In the genomic region with DNA sequence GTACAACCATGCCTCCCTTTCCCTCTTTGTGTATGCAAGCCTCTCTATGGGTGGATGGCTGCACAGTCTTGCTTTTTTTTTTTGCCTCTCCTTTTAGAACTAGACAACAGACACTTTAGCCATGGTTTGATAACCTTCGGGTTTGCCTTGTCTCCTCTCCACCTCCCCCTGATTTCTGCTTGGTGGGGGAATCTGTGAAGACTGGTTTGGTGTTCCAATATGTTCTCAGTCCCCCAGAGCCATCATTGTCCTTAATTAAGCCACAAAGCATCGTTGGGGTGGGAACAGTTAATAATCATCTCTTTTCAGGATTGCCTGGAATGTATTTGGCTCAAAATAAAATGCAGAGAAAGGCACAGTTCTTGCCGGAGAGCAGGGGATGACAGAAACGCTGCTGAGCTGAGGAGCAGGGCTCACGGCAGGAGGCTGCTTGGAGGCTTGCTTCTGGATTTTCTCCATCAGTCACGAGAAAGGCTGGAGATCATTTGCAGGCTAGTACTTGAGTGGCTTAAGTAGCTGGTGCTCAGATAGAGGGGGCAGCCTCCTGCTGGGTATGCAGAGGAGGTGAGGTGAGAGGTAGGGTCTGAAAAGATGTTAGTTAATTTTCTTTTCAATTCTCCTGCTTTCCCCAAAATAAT, we compare ENCODE assay signal across 11 mouse cellular contexts.
DNase-seq lines count a peak whose midpoint lies in the region; ATAC-seq and TF ChIP-seq lines count a peak whose summit lies in the region.
"Had no signal": no experiment of that assay in that cellular context is flagged by ENCODE, and none has a peak within 500 bp of the region (broad histone marks: within the 10 kb centered on the region; RNA-seq: fewer than 3 reads in every experiment).

No protein-coding gene starts in this region.

- no peaks in the 10 kb centered on the region for H3K9me3 ChIP-seq in forebrain, embryonic 13.5 days (replicated peaks)
- no peaks in the 10 kb centered on the region for H3K9me3 ChIP-seq in forebrain, embryonic 15.5 days
- H3K9me3 ChIP-seq in limb, embryonic 13.5 days, result no peaks in the 10 kb centered on the region
- H3K9me3 ChIP-seq in limb, embryonic 10.5 days (replicated peaks), result no peaks in the 10 kb centered on the region
- no peaks in the 10 kb centered on the region for H3K9me3 ChIP-seq in forebrain, postnatal 0 days (ENCODE audit: low read length)
- no peaks in the 10 kb centered on the region for H3K9me3 ChIP-seq in midbrain, postnatal 0 days (ENCODE audit: low read length)
- H3K9me3 ChIP-seq: liver, embryonic 15.5 days had no signal

- under 1% methylated on average over 6 of the region's 6 CpGs for WGBS in forebrain, embryonic 13.5 days
- WGBS in forebrain, embryonic 15.5 days, result under 1% methylated on average over 6 of the region's 6 CpGs
- 5% methylated on average over 6 of the region's 6 CpGs for WGBS in limb, embryonic 13.5 days
- WGBS in limb, embryonic 10.5 days, result 13% methylated on average over 6 of the region's 6 CpGs
- 1% methylated on average over 6 of the region's 6 CpGs for WGBS in forebrain, postnatal 0 days
- WGBS in midbrain, postnatal 0 days, result 2% methylated on average over 6 of the region's 6 CpGs

- peaks cover 38% of the 10 kb centered on the region for H3K4me1 ChIP-seq in forebrain, embryonic 13.5 days
- H3K4me1 ChIP-seq in forebrain, embryonic 15.5 days, result peaks cover 35% of the 10 kb centered on the region
- peaks cover 32% of the 10 kb centered on the region for H3K4me1 ChIP-seq in limb, embryonic 13.5 days
- peaks cover 36% of the 10 kb centered on the region for H3K4me1 ChIP-seq in limb, embryonic 10.5 days
- H3K4me1 ChIP-seq in forebrain, postnatal 0 days (ENCODE audit: insufficient read depth), result peaks cover 14% of the 10 kb centered on the region; the same call in 1 of the 2 replicates
- peaks cover 10% of the 10 kb centered on the region; the same call in 1 of the 2 replicates for H3K4me1 ChIP-seq in midbrain, postnatal 0 days (ENCODE audit: insufficient read depth, low read length)
- H3K4me1 ChIP-seq: liver, embryonic 15.5 days had no signal

- H3K4me2 ChIP-seq in forebrain, embryonic 13.5 days, result peak overlapping the region; percentile 34
- H3K4me2 ChIP-seq in forebrain, embryonic 15.5 days (replicated peaks), result no peak overlapping the region; the same call in 1 of the 2 replicates
- H3K4me2 ChIP-seq in limb, embryonic 13.5 days (replicated peaks), result peak overlapping the region; percentile 11; the same call in 1 of the 2 replicates
- peak overlapping the region; percentile 18; the same call in 1 of the 2 replicates for H3K4me2 ChIP-seq in forebrain, postnatal 0 days (ENCODE audit: low read depth)
- H3K4me2 ChIP-seq in midbrain, postnatal 0 days (ENCODE audit: low read depth, low read length, poor library complexity, severe bottlenecking), result no peak overlapping the region
- H3K4me2 ChIP-seq: liver, embryonic 15.5 days had no signal

- DNase-seq in limb, embryonic 10.5 days (ENCODE audit: low spot score), result no peak
- peak; percentile 34 for DNase-seq in forebrain, postnatal 0 days
- DNase-seq in midbrain, postnatal 0 days (ENCODE audit: low spot score), result peak; percentile 51
- DNase-seq in urinary bladder, postnatal 36 days (ENCODE audit: low spot score in 2 of 2), result no peak
- no peak for DNase-seq in layer of hippocampus, postnatal 10 days (ENCODE audit: low spot score in 2 of 2)
- DNase-seq: kidney, adult 11 months had no signal

- H3K27ac ChIP-seq in forebrain, embryonic 13.5 days, result peak overlapping the region; percentile 35; the same call in 1 of the 2 replicates
- no peak overlapping the region for H3K27ac ChIP-seq in forebrain, embryonic 15.5 days (replicated peaks)
- no peak overlapping the region for H3K27ac ChIP-seq in limb, embryonic 13.5 days
- no peak overlapping the region for H3K27ac ChIP-seq in limb, embryonic 10.5 days
- no peak overlapping the region for H3K27ac ChIP-seq in forebrain, postnatal 0 days (ENCODE audit: low read depth, low read length)
- peak overlapping the region; percentile 21 for H3K27ac ChIP-seq in midbrain, postnatal 0 days (ENCODE audit: low read depth, low read length)
- H3K27ac ChIP-seq: left cerebral cortex, adult 2 months; liver, embryonic 15.5 days had no signal

- no peak overlapping the region for H3K4me3 ChIP-seq in forebrain, embryonic 13.5 days
- no peak overlapping the region for H3K4me3 ChIP-seq in forebrain, embryonic 15.5 days
- no peak overlapping the region for H3K4me3 ChIP-seq in limb, embryonic 13.5 days
- H3K4me3 ChIP-seq in limb, embryonic 10.5 days, result no peak overlapping the region
- H3K4me3 ChIP-seq in forebrain, postnatal 0 days (ENCODE audit: low read depth, low read length), result peak overlapping the region; percentile 5; the same call in 1 of the 2 replicates
- no peak overlapping the region for H3K4me3 ChIP-seq in midbrain, postnatal 0 days (ENCODE audit: low read depth, low read length)
- H3K4me3 ChIP-seq: left cerebral cortex, adult 2 months; liver, embryonic 15.5 days had no signal

- H3K9ac ChIP-seq in forebrain, embryonic 13.5 days, result peak overlapping the region; percentile 16; the same call in 1 of the 2 replicates
- no peak overlapping the region for H3K9ac ChIP-seq in forebrain, embryonic 15.5 days (replicated peaks)
- no peak overlapping the region for H3K9ac ChIP-seq in limb, embryonic 13.5 days
- H3K9ac ChIP-seq in forebrain, postnatal 0 days, result peak overlapping the region; percentile 31; the same call in 1 of the 2 replicates
- H3K9ac ChIP-seq in midbrain, postnatal 0 days (replicated peaks; ENCODE audit: low read length, poor library complexity, severe bottlenecking), result no peak overlapping the region
- H3K9ac ChIP-seq: liver, embryonic 15.5 days had no signal

- no peaks in the 10 kb centered on the region for H3K36me3 ChIP-seq in forebrain, embryonic 13.5 days (ENCODE audit: poor library complexity, severe bottlenecking)
- H3K36me3 ChIP-seq in forebrain, embryonic 15.5 days, result no peaks in the 10 kb centered on the region
- no peaks in the 10 kb centered on the region for H3K36me3 ChIP-seq in limb, embryonic 13.5 days
- H3K36me3 ChIP-seq in limb, embryonic 10.5 days, result no peaks in the 10 kb centered on the region
- H3K36me3 ChIP-seq in forebrain, postnatal 0 days (ENCODE audit: insufficient read depth), result no peaks in the 10 kb centered on the region
- no peaks in the 10 kb centered on the region for H3K36me3 ChIP-seq in midbrain, postnatal 0 days (ENCODE audit: insufficient read depth, low read length)
- H3K36me3 ChIP-seq: liver, embryonic 15.5 days had no signal

- H3K27me3 ChIP-seq in forebrain, embryonic 13.5 days, result no peaks in the 10 kb centered on the region
- H3K27me3 ChIP-seq in forebrain, embryonic 15.5 days, result no peaks in the 10 kb centered on the region
- peaks cover 49% of the 10 kb centered on the region for H3K27me3 ChIP-seq in limb, embryonic 13.5 days
- peaks cover 47% of the 10 kb centered on the region for H3K27me3 ChIP-seq in limb, embryonic 10.5 days (ENCODE audit: low read depth, poor library complexity, severe bottlenecking)
- H3K27me3 ChIP-seq in forebrain, postnatal 0 days (ENCODE audit: insufficient read depth, low read length), result no peaks in the 10 kb centered on the region
- H3K27me3 ChIP-seq in midbrain, postnatal 0 days (ENCODE audit: insufficient read depth, low read length), result no peaks in the 10 kb centered on the region
- H3K27me3 ChIP-seq: liver, embryonic 15.5 days had no signal

- no peak for TF ChIP-seq CTCF in forebrain, postnatal 0 days (IDR thresholded peaks at IDR 0.05; ENCODE audit: low read depth)
- no peak for TF ChIP-seq CTCF in midbrain, postnatal 0 days (IDR thresholded peaks at IDR 0.05)

- ATAC-seq in forebrain, embryonic 13.5 days, result no peak
- no peak for ATAC-seq in forebrain, embryonic 15.5 days (replicated peaks)
- ATAC-seq in limb, embryonic 13.5 days (ENCODE audit: low FRiP score, low read depth), result no peak
- no peak for ATAC-seq in forebrain, postnatal 0 days
- no peak for ATAC-seq in midbrain, postnatal 0 days (ENCODE audit: low FRiP score)

Comparison
In these comparisons a context has a peak if more than half of its experiments do, and no peak if none do; other contexts are left out.
1. H3K27ac ChIP-seq: peak in forebrain, embryonic 13.5 days (single experiment) and midbrain, postnatal 0 days (single experiment); none in forebrain, embryonic 15.5 days (single experiment), limb, embryonic 13.5 days (single experiment), limb, embryonic 10.5 days (single experiment) and forebrain, postnatal 0 days (single experiment).
2. H3K4me2 ChIP-seq: peak in forebrain, embryonic 13.5 days (single experiment), limb, embryonic 13.5 days (single experiment) and forebrain, postnatal 0 days (single experiment); none in forebrain, embryonic 15.5 days (single experiment) and midbrain, postnatal 0 days (single experiment).
3. H3K9ac ChIP-seq: peak in forebrain, embryonic 13.5 days (single experiment) and forebrain, postnatal 0 days (single experiment); none in forebrain, embryonic 15.5 days (single experiment), limb, embryonic 13.5 days (single experiment) and midbrain, postnatal 0 days (single experiment).
4. DNase-seq: peak in forebrain, postnatal 0 days (single experiment) and midbrain, postnatal 0 days (single experiment); none in limb, embryonic 10.5 days (single experiment), urinary bladder, postnatal 36 days (0 of 2) and layer of hippocampus, postnatal 10 days (0 of 2).